Mouse (Mus musculus) kidney, embryonic 16.5 days (tissue): ENCODE measurements around the gene Gzf1. TPM values are rescaled to one million over a fixed set of nuclear protein-coding genes. Genes with fewer than 3 reads are reported as not detected.

Experiments used
- ATAC-seq: fragments of 200-750 bp; cut with Nextera tagmentation; 2 replicates; pipeline ENCODE4 v1.8.0; 2017; ENCODE audit warnings: moderate TSS enrichment; ENCODE audit not compliant: low FRiP score, low TSS enrichment
- H3K27ac ChIP-seq: fragments of 300-500 bp; sonication (generic); 2 replicates; pipeline ENCODE4 v1.5.1; 2014; ENCODE audit warnings: low read length
- H3K27me3 ChIP-seq: fragments of 300-500 bp; sonication (generic); 2 replicates; pipeline ENCODE4 v1.6.1; 2014; ENCODE audit warnings: low read length, control low read depth, mixed read lengths; ENCODE audit not compliant: insufficient read depth
- H3K36me3 ChIP-seq: fragments of 300-500 bp; sonication (generic); 2 replicates; pipeline ENCODE4 v1.6.1; 2014; ENCODE audit warnings: low read length, control low read depth, mixed read lengths; ENCODE audit not compliant: insufficient read depth
- H3K4me1 ChIP-seq: fragments of 300-500 bp; sonication (generic); 2 replicates; pipeline ENCODE4 v1.6.1; 2014; ENCODE audit warnings: low read length, control low read depth, mixed read lengths; ENCODE audit not compliant: insufficient read depth
- H3K4me2 ChIP-seq: fragments of 300-500 bp; sonication (generic); replicated peaks from 2 replicates; pipeline ENCODE4 v1.6.1; 2014; ENCODE audit warnings: low read depth, low read length
- H3K4me3 ChIP-seq: fragments of 300-500 bp; sonication (generic); 2 replicates; pipeline ENCODE4 v1.5.1; 2014; ENCODE audit warnings: mild to moderate bottlenecking, low read length
- H3K9ac ChIP-seq: fragments of 300-500 bp; sonication (generic); replicated peaks from 2 replicates; pipeline ENCODE4 v1.6.1; 2014; ENCODE audit warnings: low read length
- H3K9me3 ChIP-seq: fragments of 300-500 bp; sonication (generic); 2 replicates; pipeline ENCODE4 v1.6.1; 2016; ENCODE audit warnings: low read length, control low read depth
- WGBS: fragments of 180-500 bp; shearing (Covaris S2); extraction: QIAGEN DNeasy Blood & Tissue Kit; methylation state at CpG from one replicate; pipeline ENCODE4 v1.1.7; 2014; 5-methylcytosine and 5-hydroxymethylcytosine counted together
- polyA plus RNA-seq: library from polyadenylated mRNA; unstranded; fragments of >200 nt; fragmentation: Nextera tagmentation; extraction: Ambion mirVana; gene quantifications from 2 replicates; pipeline ENCODE4 v1.2.1, GENCODE M21; 2015

The Gzf1 gene
- polyA plus RNA-seq, 1 experiment from 2014 or later, result 25.2 TPM

DNA sequence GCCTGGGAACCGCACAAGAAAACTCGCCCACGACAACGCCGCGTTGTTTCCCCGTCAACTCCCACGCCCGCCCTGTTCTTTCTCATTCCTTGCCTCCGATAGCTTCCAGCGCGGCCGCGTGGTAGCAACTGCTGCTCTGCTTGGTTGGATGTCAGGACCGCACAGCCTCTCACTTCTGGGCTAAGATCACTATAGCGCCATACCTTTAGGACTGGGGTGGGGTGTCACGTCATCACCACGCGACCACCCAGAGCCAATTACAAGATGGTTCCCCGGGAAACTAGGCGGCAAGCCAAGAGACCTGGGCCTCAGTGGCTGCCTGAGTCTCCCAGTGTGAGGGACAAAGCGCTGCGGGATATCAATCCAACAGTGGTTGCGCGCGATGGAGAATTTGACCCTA is 3.0 kb upstream of the Gzf1 start:
- peaks cover 51% of the 10 kb centered on the region for H3K4me1 ChIP-seq
- 10% methylated on average over 26 of the region's 26 CpGs for WGBS
- H3K4me2 ChIP-seq, result peak overlapping the region; percentile 60
- H3K36me3 ChIP-seq, result peaks cover 19% of the 10 kb centered on the region
- peak overlapping the region; percentile 73 for H3K9ac ChIP-seq
- ATAC-seq, result peak; percentile 10; the same call in 1 of the 2 replicates
- H3K27ac ChIP-seq, result peak overlapping the region; percentile 96
- H3K9me3 ChIP-seq, result no peaks in the 10 kb centered on the region
- H3K27me3 ChIP-seq, result no peaks in the 10 kb centered on the region
- peak overlapping the region; percentile 55 for H3K4me3 ChIP-seq

- Histone ChIP-seq H3K9ac (peak overlapping the region; percentile 18; the same call in 1 of the 2 replicates), H3K4me2 (peak overlapping the region; percentile 60), H3K36me3 (peaks cover 28% of the 10 kb centered on the region), H3K27ac (peak overlapping the region; percentile 96), H3K27me3 (no peaks in the 10 kb centered on the region), H3K4me1 (peaks cover 38% of the 10 kb centered on the region), H3K9me3 (no peaks in the 10 kb centered on the region), H3K4me3 (peak overlapping the region; percentile 22; the same call in 1 of the 2 replicates)
- 3% methylated on average over 9 of the region's 9 CpGs for WGBS
- ATAC-seq, result peak; percentile 25; the same call in 1 of the 2 replicates
Measured at GRCm38 (mm10) chr2:148679346-148679745, 1.5 kb upstream of the Gzf1 start.

GRCm38 (mm10) chr2:148681461-148681891 is 653 bp downstream of the Gzf1 start:
- H3K27me3 ChIP-seq, result no peaks in the 10 kb centered on the region
- H3K9ac ChIP-seq, result peak overlapping the region; percentile 80
- H3K4me1 ChIP-seq, result peaks cover 37% of the 10 kb centered on the region
- peak overlapping the region; percentile 75 for H3K27ac ChIP-seq
- H3K9me3 ChIP-seq, result no peaks in the 10 kb centered on the region
- peak overlapping the region; percentile 63 for H3K4me3 ChIP-seq
- peaks cover 26% of the 10 kb centered on the region for H3K36me3 ChIP-seq
- H3K4me2 ChIP-seq, result peak overlapping the region; percentile 80
- ATAC-seq, result peak; percentile 56
- 7% methylated on average over 17 of the region's 17 CpGs for WGBS

- no peak overlapping the region for H3K4me3 ChIP-seq
- no peak overlapping the region for H3K4me2 ChIP-seq
- 82% methylated on average over 1 of the region's 1 CpGs for WGBS
- no peaks in the 10 kb centered on the region for H3K27me3 ChIP-seq
- H3K36me3 ChIP-seq, result peaks cover 29% of the 10 kb centered on the region
- no peak overlapping the region for H3K27ac ChIP-seq
- H3K4me1 ChIP-seq, result peaks cover 30% of the 10 kb centered on the region
- no peaks in the 10 kb centered on the region for H3K9me3 ChIP-seq
- H3K9ac ChIP-seq, result no peak overlapping the region
- ATAC-seq, result no peak
Measured at GRCm38 (mm10) chr2:148683031-148683430, 2.2 kb downstream of the Gzf1 start.

DNA sequence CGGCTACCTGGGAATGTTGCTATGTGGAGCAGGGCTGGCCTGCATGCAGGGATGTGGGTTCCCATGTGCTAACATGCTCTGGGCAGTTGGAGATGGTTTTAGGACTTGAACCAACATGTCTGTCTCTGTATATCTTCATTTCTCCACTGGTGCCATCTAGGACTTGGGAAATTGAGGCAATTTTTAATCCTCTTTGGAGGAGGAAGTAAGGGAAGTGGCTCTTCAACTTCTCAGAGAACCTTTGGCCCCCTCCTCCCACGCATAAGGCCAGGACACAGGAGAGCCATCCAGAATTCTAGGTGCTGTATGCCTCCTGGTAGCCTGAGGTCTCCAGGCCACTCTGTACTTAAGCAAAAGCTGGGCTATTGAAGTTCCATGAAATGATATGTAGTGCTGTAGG is 4.1 kb downstream of the Gzf1 start:
- H3K36me3 ChIP-seq, result peaks cover 41% of the 10 kb centered on the region

DNA sequence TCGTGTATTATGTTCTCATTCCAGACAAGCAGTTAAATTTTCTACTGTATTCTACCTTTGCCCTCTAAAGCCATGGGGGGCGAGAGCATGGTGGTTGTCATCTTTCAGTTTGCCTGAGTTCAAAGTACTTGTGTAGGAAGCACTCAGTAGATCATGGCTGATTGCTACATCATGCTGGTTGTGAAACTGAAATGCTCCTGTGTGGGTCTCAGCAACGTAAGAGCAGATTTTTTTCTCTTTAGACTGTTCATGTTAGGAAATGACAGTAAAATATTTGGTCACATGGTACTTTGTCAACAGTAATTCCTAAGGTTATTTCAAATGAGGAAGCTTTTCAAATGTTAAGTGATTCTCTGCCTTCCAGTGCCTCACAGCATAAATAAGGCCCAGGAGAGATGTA is 4.9 kb downstream of the Gzf1 start:
- Histone ChIP-seq H3K27ac (no peak overlapping the region), H3K4me2 (no peak overlapping the region), H3K9me3 (no peaks in the 10 kb centered on the region), H3K27me3 (no peaks in the 10 kb centered on the region), H3K36me3 (peaks cover 48% of the 10 kb centered on the region), H3K4me1 (peaks cover 10% of the 10 kb centered on the region), H3K9ac (no peak overlapping the region), H3K4me3 (no peak overlapping the region)
- ATAC-seq, result no peak
- 92% methylated on average over 3 of the region's 3 CpGs for whole genome bisulfite sequencing

More for the DNA sequence above, 4.1 kb downstream of the Gzf1 start:
- H3K27ac ChIP-seq, result no peak overlapping the region
- no peak overlapping the region for H3K4me2 ChIP-seq
- ATAC-seq, result no peak
- H3K9me3 ChIP-seq, result no peaks in the 10 kb centered on the region
- H3K27me3 ChIP-seq, result no peaks in the 10 kb centered on the region
- H3K4me3 ChIP-seq, result no peak overlapping the region
- H3K4me1 ChIP-seq, result peaks cover 13% of the 10 kb centered on the region
- WGBS, result 94% methylated on average over 2 of the region's 2 CpGs
- H3K9ac ChIP-seq, result no peak overlapping the region

DNA sequence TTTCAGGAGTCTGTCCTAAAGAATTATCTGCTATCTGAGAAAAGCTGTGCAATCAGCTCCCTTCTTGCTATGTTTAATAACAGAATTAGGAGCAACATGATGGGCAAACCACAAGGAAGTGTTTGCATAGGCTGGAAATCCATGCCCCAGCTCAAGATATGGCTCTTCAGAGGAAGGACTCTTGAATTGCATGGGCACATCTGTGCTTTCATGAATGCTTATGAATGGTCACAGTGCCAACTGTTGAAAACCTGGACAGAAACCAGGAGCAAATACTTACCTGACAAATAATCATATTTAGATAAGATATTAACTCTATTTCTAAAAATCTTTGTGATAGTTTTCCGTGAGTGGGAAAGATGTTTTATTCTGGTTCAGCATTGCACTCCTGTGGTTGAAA is 6.0 kb downstream of the Gzf1 start:
- H3K4me2 ChIP-seq, result no peak overlapping the region
- ATAC-seq, result no peak
- peaks cover 7% of the 10 kb centered on the region for H3K4me1 ChIP-seq
- no peaks in the 10 kb centered on the region for H3K27me3 ChIP-seq
- H3K27ac ChIP-seq, result no peak overlapping the region
- 98% methylated on average over 1 of the region's 1 CpGs for WGBS
- peaks cover 58% of the 10 kb centered on the region for H3K36me3 ChIP-seq
- H3K9ac ChIP-seq, result no peak overlapping the region
- no peaks in the 10 kb centered on the region for H3K9me3 ChIP-seq
- no peak overlapping the region for H3K4me3 ChIP-seq

DNA sequence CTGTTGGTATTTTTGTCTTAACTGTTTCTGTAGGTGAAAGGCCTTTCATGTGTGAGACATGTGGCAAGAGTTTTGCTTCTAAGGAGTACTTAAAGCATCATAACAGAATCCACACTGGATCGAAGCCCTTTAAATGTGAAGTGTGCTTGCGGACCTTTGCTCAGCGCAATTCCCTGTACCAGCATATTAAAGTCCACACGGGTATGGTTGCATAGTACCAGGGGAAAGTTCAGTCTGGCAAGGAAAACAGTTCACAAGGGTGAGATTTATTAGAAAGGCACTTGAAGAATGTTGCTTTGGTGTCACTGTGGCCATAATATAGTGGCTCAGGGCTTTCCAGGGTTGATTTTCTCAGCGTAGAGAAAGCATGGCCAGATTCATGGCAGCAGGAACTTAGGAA is 7.1 kb downstream of the Gzf1 start:
- 77% methylated on average over 5 of the region's 5 CpGs for WGBS

GRCm38 (mm10) chr2:148689444-148690140 is 8.8 kb downstream of the Gzf1 start:
- ATAC-seq, result no peak
- Histone ChIP-seq H3K36me3 (peaks cover 59% of the 10 kb centered on the region), H3K4me3 (no peak overlapping the region), H3K4me2 (no peak overlapping the region), H3K27me3 (no peaks in the 10 kb centered on the region), H3K4me1 (no peaks in the 10 kb centered on the region), H3K27ac (no peak overlapping the region), H3K9me3 (no peaks in the 10 kb centered on the region), H3K9ac (no peak overlapping the region)
- 92% methylated on average over 6 of the region's 6 CpGs for WGBS

More for the DNA sequence above, 7.1 kb downstream of the Gzf1 start:
- Histone ChIP-seq H3K4me1 (no peaks in the 10 kb centered on the region), H3K9ac (no peak overlapping the region), H3K4me2 (no peak overlapping the region), H3K36me3 (peaks cover 65% of the 10 kb centered on the region), H3K9me3 (no peaks in the 10 kb centered on the region), H3K27me3 (no peaks in the 10 kb centered on the region), H3K27ac (no peak overlapping the region), H3K4me3 (no peak overlapping the region)
- no peak for ATAC-seq

DNA sequence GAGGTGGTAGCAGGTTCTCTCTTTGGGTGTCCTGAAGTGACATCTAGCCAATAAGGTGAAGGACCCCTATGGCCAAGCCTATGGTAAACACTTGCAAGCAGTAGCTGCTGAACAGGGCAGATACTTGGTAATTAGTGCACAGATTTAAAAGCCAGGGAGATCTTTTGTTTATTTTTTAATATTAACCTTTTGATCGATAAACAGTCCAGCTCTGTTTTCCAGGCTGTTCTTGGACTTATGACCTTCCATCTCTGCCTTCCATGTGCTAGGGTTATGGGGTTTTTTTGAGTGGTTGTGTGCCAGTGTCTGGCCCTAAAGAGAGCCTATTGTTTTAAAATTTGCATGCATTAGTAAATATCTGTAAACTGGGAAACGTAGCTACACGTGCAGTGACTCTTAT is 9.5 kb downstream of the Gzf1 start:
- peaks cover 60% of the 10 kb centered on the region for H3K36me3 ChIP-seq

More for the DNA sequence above, 9.5 kb downstream of the Gzf1 start:
- Histone ChIP-seq H3K4me2 (no peak overlapping the region), H3K27me3 (no peaks in the 10 kb centered on the region), H3K9ac (no peak overlapping the region), H3K4me3 (no peak overlapping the region), H3K4me1 (no peaks in the 10 kb centered on the region), H3K27ac (no peak overlapping the region), H3K9me3 (no peaks in the 10 kb centered on the region)
- no peak for ATAC-seq
- 92% methylated on average over 3 of the region's 3 CpGs for WGBS
